Mouse (Mus musculus): ENCODE measurements at regions not wholly inside any gene's neighbourhood (a gene's known extent, or its start where the extent isn't known, plus 50 kb on each side); places are given as distances from the start of the nearest gene placed in this dataset.
A peak's percentile ranks its signal among the peaks of the same experiment; 100 is the strongest.

DNA sequence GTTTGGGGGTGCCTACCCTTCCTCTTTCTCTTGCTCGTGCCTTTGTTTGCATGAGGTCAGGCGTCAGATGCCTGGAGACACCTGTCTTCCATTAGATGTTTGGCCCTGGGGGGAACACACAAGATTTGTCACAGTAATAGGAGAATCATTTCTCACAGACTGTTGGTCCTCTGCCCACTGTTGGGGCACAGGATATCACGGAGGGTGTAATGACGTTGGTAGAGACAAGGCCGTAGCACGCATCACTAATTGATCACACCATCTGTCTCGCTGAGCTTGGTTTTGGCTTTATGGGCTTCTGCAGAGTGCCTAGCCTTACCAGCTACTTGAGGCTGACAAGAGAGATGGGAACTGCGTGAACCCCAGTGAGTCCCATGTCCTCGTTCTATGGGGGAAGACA is 136.5 kb downstream of the Zfp36l2 start:
- no peaks in the 10 kb centered on the region for H3K27me3 ChIP-seq (replicated peaks; ENCODE audit: control insufficient read depth, insufficient read depth, low read length)
- H3K4me1 ChIP-seq (ENCODE audit: control insufficient read depth, insufficient read depth, low read length): no peaks in the 10 kb centered on the region
- no peak for DNase-seq
- no peak overlapping the region for H3K27ac ChIP-seq (ENCODE audit: insufficient read depth, low read depth, low read length)
- WGBS: 90% methylated on average over 9 of the region's 9 CpGs
- H3K36me3 ChIP-seq (ENCODE audit: control insufficient read depth, insufficient read depth, low read length): no peaks in the 10 kb centered on the region
- H3K4me3 ChIP-seq (ENCODE audit: insufficient read depth, low read depth, low read length): no peak overlapping the region
- TF ChIP-seq CTCF (conservative IDR thresholded peaks at IDR 0.05; ENCODE audit: insufficient read depth, insufficient read length, low read depth, low read length): no peak
- TF ChIP-seq POLR2A (IDR thresholded peaks at IDR 0.05; ENCODE audit: low read depth, low read length): no peak

DNA sequence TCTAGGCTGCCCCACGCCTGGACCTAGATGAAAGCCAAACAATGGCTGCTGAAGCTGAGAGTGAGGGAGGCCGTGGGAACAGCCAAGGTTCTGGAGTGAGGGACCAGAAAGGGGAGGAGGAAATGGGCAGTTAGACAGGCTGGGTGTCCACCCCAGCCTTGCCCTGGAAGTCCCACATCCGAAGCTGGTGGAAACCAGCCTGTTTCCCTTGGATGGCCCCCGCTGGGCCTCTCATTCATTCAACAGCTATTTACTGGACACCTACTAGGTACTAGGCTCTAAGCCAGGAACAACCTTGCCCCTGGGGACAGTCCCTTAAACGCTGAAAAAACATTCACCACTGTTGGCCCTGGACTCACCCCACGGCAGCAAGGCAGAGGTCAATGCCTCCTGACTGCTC is 139.2 kb downstream of the Zfp36l2 start:
- peak overlapping the region; percentile 30; the same call in 1 of the 2 replicates for H3K27ac ChIP-seq (ENCODE audit: insufficient read depth, low read depth, low read length)
- no peaks in the 10 kb centered on the region for H3K27me3 ChIP-seq (replicated peaks; ENCODE audit: control insufficient read depth, insufficient read depth, low read length)
- H3K4me1 ChIP-seq (ENCODE audit: control insufficient read depth, insufficient read depth, low read length): peaks cover 5% of the 10 kb centered on the region
- 46% methylated on average over 6 of the region's 6 CpGs for WGBS
- H3K36me3 ChIP-seq (ENCODE audit: control insufficient read depth, insufficient read depth, low read length): no peaks in the 10 kb centered on the region
- TF ChIP-seq CTCF (conservative IDR thresholded peaks at IDR 0.05; ENCODE audit: insufficient read depth, insufficient read length, low read depth, low read length): no peak
- no peak for TF ChIP-seq POLR2A (IDR thresholded peaks at IDR 0.05; ENCODE audit: low read depth, low read length)
- DNase-seq: no peak
- H3K4me3 ChIP-seq (ENCODE audit: insufficient read depth, low read depth, low read length): no peak overlapping the region

GRCm38 (mm10) chr17:84047520-84047919 is 140.2 kb downstream of the Zfp36l2 start:
- Histone ChIP-seq H3K27me3 (replicated peaks; ENCODE audit: control insufficient read depth, insufficient read depth, low read length) (no peaks in the 10 kb centered on the region), H3K4me1 (ENCODE audit: control insufficient read depth, insufficient read depth, low read length) (peaks cover 5% of the 10 kb centered on the region), H3K36me3 (ENCODE audit: control insufficient read depth, insufficient read depth, low read length) (no peaks in the 10 kb centered on the region), H3K4me3 (ENCODE audit: insufficient read depth, low read depth, low read length) (no peak overlapping the region), H3K27ac (ENCODE audit: insufficient read depth, low read depth, low read length) (no peak overlapping the region)
- 96% methylated on average over 1 of the region's 1 CpGs for WGBS
- no peak for DNase-seq
- TF ChIP-seq POLR2A (IDR thresholded peaks at IDR 0.05; ENCODE audit: low read depth, low read length) (no peak), CTCF (conservative IDR thresholded peaks at IDR 0.05; ENCODE audit: insufficient read depth, insufficient read length, low read depth, low read length) (0 out of 2 replicates have a peak, but pooled peaks have one; percentile 20)

DNA sequence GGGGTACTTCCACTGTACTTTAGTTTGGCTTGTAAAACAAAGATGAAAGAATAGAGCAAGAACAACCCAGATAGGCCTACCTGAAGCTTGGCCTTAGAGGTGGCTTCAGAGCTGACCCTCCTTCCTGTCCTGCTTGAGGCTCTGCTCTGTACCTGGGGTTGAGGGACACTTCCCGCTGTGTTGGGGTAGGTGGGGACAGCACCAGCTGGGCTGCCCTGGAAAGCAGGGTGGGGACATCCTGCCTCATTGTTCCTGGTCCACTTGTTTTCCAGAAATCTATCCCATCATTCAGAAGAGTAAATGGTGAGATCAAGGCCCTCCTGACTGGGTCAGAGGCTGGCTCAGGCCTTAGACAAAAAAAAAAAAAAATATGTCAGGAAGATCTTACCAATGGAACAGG is 141.9 kb downstream of the Zfp36l2 start:
- no peaks in the 10 kb centered on the region for H3K27me3 ChIP-seq (replicated peaks; ENCODE audit: control insufficient read depth, insufficient read depth, low read length)
- 81% methylated on average over 1 of the region's 1 CpGs for WGBS
- TF ChIP-seq CTCF (conservative IDR thresholded peaks at IDR 0.05; ENCODE audit: insufficient read depth, insufficient read length, low read depth, low read length) (no peak), POLR2A (IDR thresholded peaks at IDR 0.05; ENCODE audit: low read depth, low read length) (no peak)
- H3K4me1 ChIP-seq (ENCODE audit: control insufficient read depth, insufficient read depth, low read length): peaks cover 5% of the 10 kb centered on the region
- no peak overlapping the region for H3K27ac ChIP-seq (ENCODE audit: insufficient read depth, low read depth, low read length)
- no peaks in the 10 kb centered on the region for H3K36me3 ChIP-seq (ENCODE audit: control insufficient read depth, insufficient read depth, low read length)
- DNase-seq: no peak
- no peak overlapping the region for H3K4me3 ChIP-seq (ENCODE audit: insufficient read depth, low read depth, low read length)

- H3K36me3 ChIP-seq (ENCODE audit: control insufficient read depth, insufficient read depth, low read length): no peaks in the 10 kb centered on the region
- H3K27ac ChIP-seq (ENCODE audit: insufficient read depth, low read depth, low read length): no peak overlapping the region; the same call in 1 of the 2 replicates
- peak; percentile 78 for DNase-seq
- peaks cover 5% of the 10 kb centered on the region for H3K4me1 ChIP-seq (ENCODE audit: control insufficient read depth, insufficient read depth, low read length)
- H3K27me3 ChIP-seq (replicated peaks; ENCODE audit: control insufficient read depth, insufficient read depth, low read length): no peaks in the 10 kb centered on the region
- 44% methylated on average over 5 of the region's 5 CpGs for WGBS
- H3K4me3 ChIP-seq (ENCODE audit: insufficient read depth, low read depth, low read length): no peak overlapping the region
- TF ChIP-seq CTCF (conservative IDR thresholded peaks at IDR 0.05; ENCODE audit: insufficient read depth, insufficient read length, low read depth, low read length) (no peak), POLR2A (IDR thresholded peaks at IDR 0.05; ENCODE audit: low read depth, low read length) (no peak)
Measured at GRCm38 (mm10) chr17:84044472-84044936, 143.2 kb downstream of the Zfp36l2 start.

GRCm38 (mm10) chr17:84043102-84043501 is 144.6 kb downstream of the Zfp36l2 start:
- Histone ChIP-seq H3K27me3 (replicated peaks; ENCODE audit: control insufficient read depth, insufficient read depth, low read length) (no peaks in the 10 kb centered on the region), H3K4me3 (ENCODE audit: insufficient read depth, low read depth, low read length) (no peak overlapping the region), H3K36me3 (ENCODE audit: control insufficient read depth, insufficient read depth, low read length) (no peaks in the 10 kb centered on the region), H3K27ac (ENCODE audit: insufficient read depth, low read depth, low read length) (no peak overlapping the region), H3K4me1 (ENCODE audit: control insufficient read depth, insufficient read depth, low read length) (peaks cover 12% of the 10 kb centered on the region)
- TF ChIP-seq POLR2A (IDR thresholded peaks at IDR 0.05; ENCODE audit: low read depth, low read length): no peak
- TF ChIP-seq CTCF (conservative IDR thresholded peaks at IDR 0.05; ENCODE audit: insufficient read depth, insufficient read length, low read depth, low read length): no peak
- no peak for DNase-seq
- 92% methylated on average over 2 of the region's 2 CpGs for WGBS

- 0 out of 2 replicates have a peak, but pooled peaks have one; percentile 18 for TF ChIP-seq CTCF (conservative IDR thresholded peaks at IDR 0.05; ENCODE audit: insufficient read depth, insufficient read length, low read depth, low read length)
- no peak for TF ChIP-seq POLR2A (IDR thresholded peaks at IDR 0.05; ENCODE audit: low read depth, low read length)
- no peaks in the 10 kb centered on the region for H3K27me3 ChIP-seq (replicated peaks; ENCODE audit: control insufficient read depth, insufficient read depth, low read length)
- WGBS: 82% methylated on average over 10 of the region's 10 CpGs
- H3K27ac ChIP-seq (ENCODE audit: insufficient read depth, low read depth, low read length): no peak overlapping the region
- DNase-seq: no peak
- peaks cover 17% of the 10 kb centered on the region for H3K4me1 ChIP-seq (ENCODE audit: control insufficient read depth, insufficient read depth, low read length)
- H3K36me3 ChIP-seq (ENCODE audit: control insufficient read depth, insufficient read depth, low read length): no peaks in the 10 kb centered on the region
- no peak overlapping the region for H3K4me3 ChIP-seq (ENCODE audit: insufficient read depth, low read depth, low read length)
Measured at GRCm38 (mm10) chr17:84039444-84039843, 148.3 kb downstream of the Zfp36l2 start.
